Mouse (Mus musculus) urinary bladder, postnatal 25 days (tissue): ENCODE results near the gene Homer2.

ENCODE experiments used
- DNase-seq: peaks from one replicate; pipeline ENCODE4 v3.0.0; 2022; ENCODE audit warnings: low spot score

Gene Homer2

GRCm38 (mm10) chr7:81651284-81651683 lies 56.0 kb downstream of the Homer2 start:
- DNase-seq = no peak

DNA sequence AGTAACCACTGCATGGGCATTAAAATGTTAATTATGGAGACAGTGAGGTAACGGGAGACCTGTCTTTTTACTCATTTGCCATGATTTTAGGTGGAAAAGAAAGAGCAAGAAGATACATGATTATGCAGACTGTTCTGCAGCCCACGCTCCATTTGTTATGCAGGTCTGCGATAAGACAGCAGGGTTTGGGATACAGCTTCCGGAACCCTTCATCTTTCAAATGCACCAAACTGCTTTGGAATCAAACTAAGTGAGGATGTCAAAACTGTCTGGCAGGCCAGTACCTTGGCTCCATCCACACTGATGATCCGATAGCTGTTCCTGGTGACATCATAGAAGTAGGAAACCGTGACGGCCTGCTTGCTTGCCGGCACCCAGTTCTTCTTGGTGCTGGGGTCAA lies 58.1 kb downstream of the Homer2 start:
- DNase-seq = no peak

DNA sequence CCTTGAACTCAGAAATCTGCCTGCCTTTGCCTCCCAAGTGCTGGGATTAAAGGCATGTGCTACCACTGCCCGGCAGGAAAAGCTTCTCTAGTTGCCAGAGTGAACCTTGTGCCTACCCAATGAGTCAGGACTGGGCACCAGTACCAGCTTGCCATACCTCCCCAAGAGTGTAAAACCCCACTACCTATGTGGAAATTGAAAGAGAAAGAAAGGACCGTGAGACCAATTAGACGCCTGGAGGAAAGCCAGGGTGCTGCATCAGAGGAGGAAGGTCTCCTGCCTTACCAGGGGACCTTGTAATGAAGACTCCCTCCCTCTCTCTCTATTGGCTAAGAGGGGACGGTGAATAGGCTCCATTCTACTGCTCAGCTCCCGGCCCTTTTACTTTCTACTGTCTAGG lies 59.4 kb downstream of the Homer2 start:
- no peak for DNase-seq

DNA sequence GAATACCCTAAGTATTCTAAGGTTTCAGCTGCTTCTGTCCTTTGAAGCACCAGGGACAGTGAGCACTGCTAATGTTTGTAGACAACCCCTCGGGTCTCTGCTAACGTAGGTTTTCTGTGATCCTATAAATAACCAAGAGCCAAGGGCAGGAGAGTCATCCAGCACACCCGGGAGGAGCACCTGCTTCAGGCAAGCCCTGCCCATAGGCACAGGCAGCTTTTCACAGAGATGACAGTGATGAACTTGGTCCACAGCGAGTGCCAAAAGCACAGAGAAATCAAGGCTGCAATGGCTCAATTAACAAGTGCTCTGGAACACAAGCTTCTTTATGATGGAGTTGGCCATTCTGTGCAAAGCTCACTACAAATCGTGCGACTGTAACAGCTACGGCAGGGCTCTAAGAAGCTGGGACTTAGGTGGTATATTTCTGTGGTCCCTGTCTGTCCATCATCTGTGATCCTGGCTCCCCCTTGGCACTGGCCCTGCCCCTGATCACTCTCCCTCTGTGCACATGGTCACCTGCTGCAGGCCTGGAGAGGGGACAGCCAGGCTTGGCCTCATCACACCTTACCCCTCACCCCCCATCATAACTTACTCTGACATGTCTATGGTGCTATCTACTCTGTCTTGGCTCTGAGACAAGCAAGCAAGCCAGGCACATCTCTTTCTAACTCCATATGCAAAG lies 62.6 kb downstream of the Homer2 start:
- DNase-seq = no peak

- DNase-seq = no peak
Measured at GRCm38 (mm10) chr7:81641101-81641500, 66.2 kb downstream of the Homer2 start.

DNA sequence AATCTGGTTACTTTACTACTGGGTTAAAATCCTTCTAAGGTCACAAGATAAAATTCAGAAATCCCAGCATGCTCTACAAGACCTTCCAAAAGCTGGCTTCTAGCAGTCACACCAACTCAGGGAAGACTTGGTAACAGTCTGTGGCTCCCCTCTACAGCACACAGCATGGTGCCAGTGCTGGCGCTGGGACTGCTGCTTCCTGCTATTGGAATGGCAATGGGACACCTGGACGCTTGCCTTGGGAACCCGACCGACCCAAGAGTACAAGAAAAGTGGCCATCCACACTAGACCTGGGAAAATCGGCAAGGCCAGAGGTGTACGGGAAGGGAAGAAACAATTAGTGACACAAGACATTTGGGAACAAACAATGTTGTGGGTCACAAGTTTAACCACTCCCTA lies 74.7 kb downstream of the Homer2 start:
- DNase-seq = no peak

DNA sequence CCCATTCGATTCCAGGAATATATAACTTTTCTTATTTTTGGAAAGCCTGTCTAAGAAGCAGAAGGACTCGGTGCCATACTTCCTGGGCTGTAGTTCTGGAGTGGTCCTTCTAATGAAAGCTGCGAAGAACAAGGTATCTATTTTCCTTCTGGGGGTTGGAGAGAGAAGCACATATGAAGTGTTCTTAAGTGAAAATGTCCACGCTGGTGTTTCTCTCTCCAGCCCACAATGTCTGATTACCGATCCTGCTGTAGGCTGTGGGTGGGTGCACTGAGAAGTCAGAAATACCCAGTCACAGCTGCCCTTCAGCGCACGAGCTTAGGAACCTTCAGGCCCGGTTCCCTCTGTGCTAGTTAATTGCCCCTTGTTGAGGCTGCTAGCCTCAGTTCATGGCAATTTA lies 76.1 kb downstream of the Homer2 start:
- DNase-seq = no peak

DNA sequence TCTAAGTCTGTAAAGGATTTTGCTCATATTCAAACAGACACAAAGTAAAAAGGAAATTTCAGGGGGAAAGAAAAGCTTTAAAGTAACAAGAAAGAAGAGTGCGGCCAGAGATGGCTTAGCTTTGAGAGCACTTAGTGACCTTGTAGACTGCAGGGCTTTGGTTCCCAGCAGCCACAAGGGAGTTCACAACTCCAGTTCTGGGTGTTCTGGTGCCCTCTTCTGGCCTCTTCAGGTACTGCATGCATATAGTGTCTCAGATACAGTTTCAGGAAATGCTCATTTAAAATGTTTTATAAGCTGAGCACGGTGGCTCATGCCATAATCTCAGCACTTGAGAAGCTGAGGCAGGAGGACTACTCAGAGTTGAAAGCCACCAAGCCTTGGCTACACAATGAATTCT lies 80.9 kb downstream of the Homer2 start:
- DNase-seq = no peak

DNA sequence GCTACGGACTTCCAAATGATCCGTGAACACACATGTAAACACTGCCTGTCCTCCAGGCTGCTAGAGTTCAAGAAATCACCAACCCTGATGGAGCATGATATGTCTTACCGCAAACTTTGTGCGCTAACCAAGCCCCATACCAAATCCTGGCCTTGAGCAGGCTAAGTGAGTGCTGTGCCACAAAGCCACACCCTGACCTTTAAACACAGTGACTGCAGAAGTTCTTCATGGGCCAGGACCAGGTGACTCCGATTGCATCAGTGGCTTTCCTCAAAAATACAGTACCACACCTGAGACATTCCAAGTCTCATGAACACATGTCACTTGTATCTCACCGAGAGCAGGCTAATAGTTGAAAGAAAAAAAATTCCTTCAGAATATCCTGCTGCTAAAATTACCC lies 83.6 kb downstream of the Homer2 start:
- no peak for DNase-seq

GRCm38 (mm10) chr7:81622793-81623192 lies 84.5 kb downstream of the Homer2 start:
- DNase-seq = no peak

DNA sequence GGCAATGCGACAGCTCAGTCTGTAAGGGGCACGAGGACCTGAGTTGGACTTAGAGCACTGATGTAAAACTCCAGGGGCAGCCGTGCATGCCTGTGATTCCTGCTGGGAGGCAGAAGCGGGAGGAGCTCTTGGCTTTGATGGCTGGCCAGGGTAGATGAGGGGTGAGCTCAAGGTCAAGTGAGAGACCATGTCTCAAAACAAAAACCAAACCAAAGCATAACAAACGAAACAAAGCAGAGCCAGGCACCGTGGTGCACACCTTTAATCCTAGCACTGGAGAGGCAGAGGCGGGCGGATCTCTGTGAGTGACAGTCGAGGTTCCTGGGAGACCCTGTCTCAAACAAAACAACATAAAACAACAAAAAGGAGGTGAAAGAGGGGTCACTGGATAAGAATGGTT lies 92.3 kb downstream of the Homer2 start:
- no peak for DNase-seq

- no peak for DNase-seq
Measured at GRCm38 (mm10) chr7:81612856-81613635, 94.3 kb downstream of the Homer2 start.

GRCm38 (mm10) chr7:81610125-81610524 lies 97.2 kb downstream of the Homer2 start:
- no peak for DNase-seq

GRCm38 (mm10) chr7:81606452-81606851 lies 100.9 kb downstream of the Homer2 start:
- DNase-seq = no peak

DNA sequence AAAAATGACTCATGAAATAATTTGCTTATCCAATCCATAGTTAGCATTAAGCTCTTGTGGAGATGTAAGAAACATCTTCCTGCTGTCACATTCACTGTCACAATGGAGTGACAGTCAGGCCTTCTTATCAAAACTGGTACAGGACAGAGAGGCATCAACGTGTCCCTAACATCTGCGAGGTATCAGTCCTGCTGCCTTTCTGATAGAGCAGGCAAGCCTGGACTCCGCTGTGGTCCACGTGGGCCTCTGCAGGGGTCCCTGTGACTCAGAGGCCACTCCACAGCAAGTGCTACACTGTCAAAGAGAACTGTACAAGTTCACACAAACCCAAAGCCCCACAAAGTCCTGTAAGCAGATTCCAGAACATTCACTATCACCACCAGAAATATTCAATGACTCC lies 101.8 kb downstream of the Homer2 start:
- no peak for DNase-seq

DNA sequence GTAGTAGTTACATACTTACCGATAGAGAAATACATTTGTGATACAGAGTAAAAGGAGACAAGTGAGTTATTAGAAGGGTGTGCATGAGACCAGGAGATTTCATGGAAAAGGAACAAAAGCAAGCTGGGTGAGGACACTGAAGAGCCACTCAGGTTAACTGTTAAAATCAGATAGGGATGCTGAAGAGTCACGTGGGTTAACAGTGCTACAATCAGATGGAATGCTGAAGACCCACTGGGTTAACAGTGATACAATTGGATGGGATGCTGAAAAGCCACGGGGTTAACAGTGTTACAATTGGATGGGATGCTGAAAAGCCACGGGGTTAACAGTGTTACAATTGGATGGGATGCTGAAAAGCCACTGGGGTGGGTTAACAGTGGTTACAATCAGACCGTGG lies 102.3 kb downstream of the Homer2 start:
- DNase-seq = no peak

- no peak for DNase-seq
Measured at GRCm38 (mm10) chr7:81599379-81600280, 107.7 kb downstream of the Homer2 start.

- no peak for DNase-seq
Measured at GRCm38 (mm10) chr7:81597660-81598059, 109.7 kb downstream of the Homer2 start.

DNA sequence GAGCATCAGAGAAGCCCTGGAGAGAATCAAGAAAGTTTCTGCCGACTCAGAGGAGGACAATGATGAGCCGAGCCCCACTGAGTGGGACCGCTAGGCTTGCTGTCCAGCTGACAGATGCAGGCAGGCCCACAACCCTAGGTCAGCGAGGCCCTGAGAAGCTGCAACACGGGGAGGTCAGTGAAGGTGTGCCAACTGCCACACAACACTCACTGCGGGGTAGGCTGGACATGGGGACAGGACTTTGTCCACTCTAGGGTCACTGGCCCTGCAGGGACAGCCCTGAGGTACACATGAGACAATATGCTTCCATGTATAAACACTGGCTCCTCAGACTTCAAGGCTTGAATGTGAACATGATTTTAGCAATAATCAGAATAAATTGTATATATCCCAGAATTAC lies 111.2 kb downstream of the Homer2 start:
- no peak for DNase-seq

GRCm38 (mm10) chr7:81595056-81595455 lies 112.3 kb downstream of the Homer2 start:
- no peak for DNase-seq

- no peak for DNase-seq
Measured at GRCm38 (mm10) chr7:81593387-81593786, 113.9 kb downstream of the Homer2 start.

GRCm38 (mm10) chr7:81592686-81593085 lies 114.6 kb downstream of the Homer2 start:
- DNase-seq = no peak

DNA sequence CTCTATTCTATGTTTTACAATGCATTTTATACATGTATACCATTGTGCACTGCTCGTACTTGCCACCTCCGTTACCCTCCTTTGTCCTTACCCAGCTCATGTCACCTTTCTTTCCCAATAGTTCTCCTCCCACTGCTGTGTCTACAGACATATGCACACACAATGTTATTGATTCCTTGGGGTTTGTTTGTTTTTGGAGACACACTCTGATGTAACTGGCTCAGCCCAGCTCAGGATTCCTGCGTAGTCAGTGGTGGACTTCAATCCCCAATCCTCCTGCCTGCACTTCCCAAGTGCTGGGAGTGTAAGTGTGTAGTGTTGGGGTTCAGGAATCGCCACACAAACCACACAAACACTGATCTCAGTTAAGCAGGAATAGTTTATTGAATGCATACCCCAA lies 120.1 kb downstream of the Homer2 start:
- DNase-seq = no peak
